Mouse (Mus musculus): ENCODE measurements at regions not wholly inside any gene's neighbourhood (a gene's known extent, or its start where the extent isn't known, plus 50 kb on each side); places are given as distances from the start of the nearest gene placed in this dataset.

- ATAC-seq (replicated peaks in 1 of 2; ENCODE audit: insufficient read depth in 1 of 2, low FRiP score in 2 of 2, low TSS enrichment in 1 of 2, low read depth in 1 of 2, poor library complexity in 2 of 2, severe bottlenecking in 2 of 2): no peak
Measured at GRCm38 (mm10) chr12:42017506-42017905, 531.3 kb upstream of the Lrrn3 start.

DNA sequence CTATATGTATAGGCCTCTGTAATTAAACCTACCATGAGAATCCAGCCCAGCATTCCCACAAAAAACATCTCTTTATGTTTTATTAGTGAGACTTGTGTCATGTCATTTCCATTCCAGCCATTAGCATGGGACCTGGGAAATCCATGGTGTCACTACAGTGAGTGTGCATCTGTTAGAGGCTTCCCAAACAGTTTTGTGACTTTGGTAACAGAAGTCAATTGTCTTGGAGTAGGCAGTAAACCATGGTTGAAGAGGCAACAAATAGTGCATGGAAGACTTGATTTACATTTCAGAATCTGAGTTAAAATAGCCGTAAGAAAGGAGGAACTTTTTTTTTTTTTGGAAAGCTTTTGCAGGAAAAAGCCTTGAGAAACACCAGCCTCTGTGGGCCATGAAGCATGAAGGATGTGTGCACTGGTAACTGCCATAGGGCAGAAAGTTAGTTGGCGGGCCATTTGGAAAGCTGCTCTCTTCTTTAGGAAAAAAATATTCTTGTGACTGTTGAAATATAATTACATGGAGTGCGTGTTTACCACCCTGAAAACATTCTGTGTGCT, 522.7 kb upstream of the Lrrn3 start:
- no peak for ATAC-seq (replicated peaks in 1 of 2; ENCODE audit: insufficient read depth in 1 of 2, low FRiP score in 2 of 2, low TSS enrichment in 1 of 2, low read depth in 1 of 2, poor library complexity in 2 of 2, severe bottlenecking in 2 of 2)

DNA sequence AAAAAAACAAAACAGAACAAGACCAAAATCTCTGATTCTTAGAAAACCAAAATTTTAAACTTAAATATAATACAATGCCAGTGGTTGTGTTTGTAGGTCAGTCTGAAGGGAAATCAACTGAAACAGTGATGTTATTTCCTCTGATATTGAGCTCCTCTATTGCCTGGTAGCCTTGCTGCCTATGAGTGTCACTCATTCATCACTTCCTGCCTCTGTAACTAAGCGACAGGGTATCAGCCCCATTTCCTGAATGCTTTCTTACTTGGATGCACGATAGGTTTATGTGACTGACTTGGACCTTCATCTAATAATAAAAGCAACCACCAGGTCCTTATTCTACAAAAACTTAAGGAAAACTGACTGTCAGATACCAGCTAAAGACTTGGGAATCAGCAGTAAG, 520.7 kb upstream of the Lrrn3 start:
- ATAC-seq (replicated peaks in 1 of 2; ENCODE audit: insufficient read depth in 1 of 2, low FRiP score in 2 of 2, low TSS enrichment in 1 of 2, low read depth in 1 of 2, poor library complexity in 2 of 2, severe bottlenecking in 2 of 2): no peak

All from hematopoietic stem cell, adult 5-6 weeks (primary cell).